Mouse (Mus musculus) forebrain, embryonic 13.5 days (tissue): ENCODE results near the gene Ankrd11. TPM values are rescaled to one million over a fixed set of nuclear protein-coding genes. Genes with fewer than 3 reads are reported as not detected.
"Not testable (repeated sequence)": the region's sequence is repeated elsewhere in the genome, so short reads cannot be mapped to it uniquely, and the experiment has no call there.

Experiments
- ATAC-seq: fragments of 200-750 bp; cut with Nextera tagmentation; 2 replicates; pipeline ENCODE4 v1.8.0; 2017
- H3K27ac ChIP-seq: fragments of 300-500 bp; sonication (generic); 2 replicates; pipeline ENCODE4 v1.5.1; 2015; ENCODE audit warnings: inconsistent platforms, mild to moderate bottlenecking, moderate library complexity
- H3K27me3 ChIP-seq: fragments of 300-500 bp; sonication (generic); 2 replicates; pipeline ENCODE4 v1.6.1; 2015; ENCODE audit warnings: mild to moderate bottlenecking, inconsistent platforms
- H3K36me3 ChIP-seq: fragments of 300-500 bp; sonication (generic); 2 replicates; pipeline ENCODE4 v1.6.1; 2015; ENCODE audit warnings: mild to moderate bottlenecking, inconsistent platforms; ENCODE audit not compliant: poor library complexity, severe bottlenecking
- H3K4me1 ChIP-seq: fragments of 300-500 bp; sonication (generic); 2 replicates; pipeline ENCODE4 v1.6.1; 2015; ENCODE audit warnings: inconsistent platforms
- H3K4me2 ChIP-seq: fragments of 300-500 bp; sonication (generic); 2 replicates; pipeline ENCODE4 v1.6.1; 2015; ENCODE audit warnings: inconsistent platforms, mild to moderate bottlenecking, moderate library complexity
- H3K4me3 ChIP-seq: fragments of 300-500 bp; sonication (generic); 2 replicates; pipeline ENCODE4 v1.5.1; 2015; ENCODE audit warnings: mild to moderate bottlenecking, inconsistent platforms
- H3K9ac ChIP-seq: fragments of 300-500 bp; sonication (generic); 2 replicates; pipeline ENCODE4 v1.6.1; 2015; ENCODE audit warnings: mild to moderate bottlenecking, inconsistent platforms
- H3K9me3 ChIP-seq: fragments of 300-500 bp; sonication (generic); replicated peaks from 2 replicates; pipeline ENCODE4 v1.6.1; 2016; ENCODE audit warnings: inconsistent platforms
- WGBS: fragments of 180-500 bp; shearing (Covaris S2); methylation state at CpG from one replicate; pipeline ENCODE4 v1.1.7; 2015; 5-methylcytosine and 5-hydroxymethylcytosine counted together
- polyA plus RNA-seq: library from polyadenylated mRNA; unstranded; fragments of >200 nt; fragmentation: Nextera tagmentation; extraction: Ambion mirVana; gene quantifications from 2 replicates; pipeline ENCODE4 v1.2.1, GENCODE M21; 2015

Ankrd11 gene
- polyA plus RNA-seq, 1 experiment from 2014 or later, result 34.3 TPM

DNA sequence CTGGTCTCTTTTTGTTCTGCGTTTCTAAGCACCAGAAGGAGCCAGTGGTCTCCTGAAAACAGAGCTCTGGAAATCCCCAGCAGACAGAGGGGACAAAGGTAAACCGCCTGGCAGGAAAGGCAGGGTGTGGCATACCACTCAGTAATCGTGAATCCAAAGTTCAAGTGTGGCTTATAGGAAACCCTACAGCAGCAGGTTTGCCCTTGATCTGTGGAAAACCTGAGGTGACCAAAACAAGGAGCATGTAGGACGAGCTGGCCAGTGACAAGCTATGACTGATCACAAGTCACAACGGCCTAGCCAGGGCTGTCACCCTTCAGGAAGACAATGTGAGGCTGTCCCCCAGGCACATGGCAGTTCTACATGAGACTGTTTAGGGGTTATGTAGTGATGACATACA lies 9.4 kb upstream of the Ankrd11 start:
- Histone ChIP-seq H3K27me3 (no peaks in the 10 kb centered on the region), H3K4me1 (no peaks in the 10 kb centered on the region), H3K9me3 (no peaks in the 10 kb centered on the region), H3K36me3 (no peaks in the 10 kb centered on the region), H3K4me3 (no peak overlapping the region), H3K4me2 (no peak overlapping the region), H3K27ac (no peak overlapping the region), H3K9ac (no peak overlapping the region)
- 80% methylated on average over 5 of the region's 5 CpGs for WGBS
- ATAC-seq, result no peak

DNA sequence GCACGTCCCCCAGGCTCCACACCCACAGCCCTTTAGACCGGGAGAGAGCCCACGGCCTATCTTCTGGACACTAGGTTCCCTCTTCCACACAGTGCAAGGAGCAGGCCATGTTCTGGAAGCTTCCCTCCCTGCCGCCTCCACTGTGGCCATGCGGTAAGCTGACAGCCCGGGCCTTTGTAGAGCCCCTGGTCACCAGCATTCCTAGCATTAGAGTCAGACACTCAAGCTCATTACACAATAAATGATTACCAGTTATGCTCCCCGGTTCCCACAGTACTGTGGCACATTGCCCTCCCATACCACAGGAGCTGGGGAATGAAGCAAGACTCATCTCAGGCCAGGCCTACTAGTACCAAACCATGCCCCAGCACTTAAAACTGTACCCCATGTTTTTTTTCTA lies 6.3 kb upstream of the Ankrd11 start:
- Histone ChIP-seq H3K4me2 (no peak overlapping the region), H3K9me3 (no peaks in the 10 kb centered on the region), H3K4me1 (peaks cover 9% of the 10 kb centered on the region), H3K9ac (no peak overlapping the region), H3K27ac (no peak overlapping the region), H3K27me3 (no peaks in the 10 kb centered on the region), H3K4me3 (no peak overlapping the region), H3K36me3 (0 out of 2 replicates have a peak, but pooled peaks cover 3% of the 10 kb centered on the region)
- WGBS, result 86% methylated on average over 7 of the region's 7 CpGs
- ATAC-seq, result no peak

DNA sequence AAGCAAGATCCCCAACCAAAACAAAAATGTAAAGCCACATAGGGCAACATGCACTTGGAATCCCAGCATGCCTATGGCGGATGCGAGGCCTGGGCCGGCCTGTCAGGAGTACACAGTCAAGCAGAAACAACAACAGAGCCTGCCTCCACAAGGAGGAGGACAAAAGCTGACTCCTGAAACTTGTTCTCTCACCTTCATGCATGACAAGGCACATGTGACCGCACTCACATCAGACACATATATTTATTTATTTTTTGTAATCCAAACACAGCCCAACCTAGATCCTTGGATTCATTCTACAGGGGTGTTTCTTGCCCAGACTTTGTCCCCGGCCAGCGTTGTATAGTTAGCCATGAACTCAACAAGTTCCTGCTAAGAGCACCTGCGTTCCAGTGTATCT lies 5.8 kb upstream of the Ankrd11 start:
- ATAC-seq, result no peak
- H3K4me1 ChIP-seq, result peaks cover 15% of the 10 kb centered on the region
- no peak overlapping the region for H3K4me3 ChIP-seq
- no peak overlapping the region for H3K9ac ChIP-seq
- no peaks in the 10 kb centered on the region for H3K27me3 ChIP-seq
- 0 out of 2 replicates have a peak, but pooled peaks cover 3% of the 10 kb centered on the region for H3K36me3 ChIP-seq
- no peak overlapping the region for H3K4me2 ChIP-seq
- 89% methylated on average over 7 of the region's 7 CpGs for WGBS
- no peaks in the 10 kb centered on the region for H3K9me3 ChIP-seq
- H3K27ac ChIP-seq, result no peak overlapping the region

DNA sequence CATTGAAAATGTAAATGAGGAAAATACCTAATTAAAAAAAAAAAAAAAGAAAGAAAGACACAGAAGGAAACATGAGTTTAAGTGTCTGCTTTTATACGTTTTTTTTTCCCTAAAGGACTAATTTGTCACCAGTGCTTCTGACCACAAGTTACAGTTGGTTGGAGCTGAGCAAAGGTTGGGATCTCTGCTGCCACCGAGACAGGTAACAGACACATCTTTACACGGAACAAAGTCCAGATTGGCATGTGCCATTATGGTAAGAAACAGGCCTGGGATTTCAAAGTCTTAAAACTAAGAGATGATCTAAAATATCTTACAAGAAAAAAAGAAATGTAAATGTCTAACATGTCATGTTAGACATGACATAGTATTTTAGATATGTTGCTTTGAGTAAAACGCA lies 4.6 kb upstream of the Ankrd11 start:
- WGBS, result 77% methylated on average over 4 of the region's 4 CpGs
- Histone ChIP-seq H3K9ac (no peak overlapping the region), H3K27me3 (no peaks in the 10 kb centered on the region), H3K4me2 (no peak overlapping the region), H3K36me3 (0 out of 2 replicates have a peak, but pooled peaks cover 3% of the 10 kb centered on the region), H3K9me3 (no peaks in the 10 kb centered on the region), H3K27ac (no peak overlapping the region), H3K4me3 (no peak overlapping the region), H3K4me1 (peaks cover 15% of the 10 kb centered on the region)
- no peak for ATAC-seq

DNA sequence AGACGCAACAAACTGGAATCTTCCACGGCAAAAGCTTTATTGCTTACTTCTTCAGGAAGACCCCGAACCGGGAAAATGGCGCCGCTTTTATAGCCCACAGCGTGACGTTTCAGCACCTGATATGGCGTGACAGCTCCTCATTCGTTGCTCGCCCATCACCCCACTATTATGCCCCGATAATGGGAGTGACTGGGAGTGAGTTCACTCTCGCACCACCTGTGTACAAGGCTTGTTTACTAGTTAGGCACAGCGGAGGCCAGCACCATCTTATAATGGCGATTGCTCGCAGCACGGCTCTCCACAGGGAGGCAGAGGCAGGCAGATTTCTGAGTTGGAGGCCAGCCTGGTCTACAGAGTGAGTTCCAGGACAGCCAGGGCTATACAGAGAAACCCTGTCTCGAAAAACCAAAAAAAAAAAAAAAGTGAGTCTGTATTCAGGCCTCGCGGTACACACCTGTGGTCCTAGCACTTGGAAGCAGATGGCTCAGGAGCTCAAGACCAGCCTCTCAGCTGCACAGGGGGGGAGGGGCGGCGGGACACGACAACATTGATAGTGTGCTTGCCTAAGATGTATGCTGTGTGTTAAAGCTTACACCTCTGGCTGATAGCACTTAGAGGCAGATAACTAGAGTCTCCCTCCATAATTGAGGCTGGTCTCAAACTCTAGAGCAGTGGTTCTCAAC lies 2.8 kb upstream of the Ankrd11 start:
- not testable (repeated sequence) for H3K27me3 ChIP-seq, H3K4me2 ChIP-seq, H3K9me3 ChIP-seq, H3K36me3 ChIP-seq, ATAC-seq, H3K4me3 ChIP-seq, H3K27ac ChIP-seq, H3K9ac ChIP-seq
- WGBS, result 95% methylated on average over 23 of the region's 23 CpGs
- peaks cover 25% of the 10 kb centered on the region for H3K4me1 ChIP-seq

DNA sequence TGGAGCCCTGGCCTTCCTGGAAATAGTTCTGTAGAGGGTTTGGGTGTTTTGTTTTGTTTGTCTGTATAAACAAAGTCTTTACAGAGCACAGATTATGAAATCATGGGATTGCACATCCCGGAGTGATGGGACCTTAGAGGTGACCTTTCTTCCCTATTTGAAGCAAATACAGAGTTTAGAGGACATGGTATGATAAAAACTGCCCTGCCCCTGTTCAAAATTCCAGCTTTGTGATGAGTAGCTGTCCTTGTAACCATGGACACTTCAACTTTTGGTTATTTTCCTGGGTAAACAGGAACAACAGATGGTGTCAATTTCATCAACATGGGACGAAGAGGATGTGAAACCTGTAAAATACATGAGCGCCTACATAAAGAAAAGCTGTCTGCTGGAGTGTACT lies 1.9 kb upstream of the Ankrd11 start:
- H3K27me3 ChIP-seq, result no peaks in the 10 kb centered on the region
- H3K36me3 ChIP-seq, result 0 out of 2 replicates have a peak, but pooled peaks cover 3% of the 10 kb centered on the region
- H3K27ac ChIP-seq, result no peak overlapping the region
- peak overlapping the region; percentile 98; the same call in 1 of the 2 replicates for H3K4me3 ChIP-seq
- H3K4me1 ChIP-seq, result peaks cover 34% of the 10 kb centered on the region
- H3K4me2 ChIP-seq, result no peak overlapping the region
- no peaks in the 10 kb centered on the region for H3K9me3 ChIP-seq
- no peak for ATAC-seq
- WGBS, result 94% methylated on average over 3 of the region's 3 CpGs
- H3K9ac ChIP-seq, result no peak overlapping the region

DNA sequence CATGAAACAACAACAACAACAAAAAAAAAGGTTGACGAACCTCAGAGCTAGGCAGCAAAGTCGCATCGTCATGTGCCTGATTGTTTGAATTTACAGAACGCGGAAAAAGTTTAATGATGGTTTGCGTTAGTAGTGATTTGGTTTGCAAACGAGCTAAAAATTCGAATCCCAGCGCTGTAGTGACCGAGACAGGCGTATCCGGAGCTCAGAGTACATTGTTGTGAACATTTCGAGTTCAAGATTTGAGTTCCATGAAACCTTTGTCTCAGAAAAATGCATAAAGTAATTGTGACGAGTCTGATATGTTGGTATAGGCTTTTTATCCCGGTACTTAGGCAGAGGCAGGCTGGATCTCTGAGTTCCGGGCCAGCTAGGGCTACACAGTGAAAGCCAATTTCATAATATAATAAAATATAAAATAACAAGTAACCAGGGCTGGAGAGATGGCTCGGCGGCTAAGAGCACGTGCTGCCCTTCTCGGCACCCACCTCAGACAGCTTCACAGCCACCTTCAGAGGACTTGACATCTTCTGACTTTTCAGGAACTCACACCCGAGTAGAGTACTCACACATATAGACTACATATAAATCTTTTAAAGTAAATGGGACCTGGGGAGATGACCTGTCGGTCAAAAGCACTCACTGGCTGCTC lies 1.0 kb upstream of the Ankrd11 start:
- 24% methylated on average over 22 of the region's 22 CpGs for WGBS
- peaks cover 41% of the 10 kb centered on the region for H3K4me1 ChIP-seq
- ATAC-seq, result no peak
- H3K4me3 ChIP-seq, result peak overlapping the region; percentile 98
- H3K9ac ChIP-seq, result peak overlapping the region; percentile 89
- H3K27me3 ChIP-seq, result no peaks in the 10 kb centered on the region
- no peaks in the 10 kb centered on the region for H3K9me3 ChIP-seq
- H3K36me3 ChIP-seq, result 0 out of 2 replicates have a peak, but pooled peaks cover 3% of the 10 kb centered on the region
- peak overlapping the region; percentile 84 for H3K4me2 ChIP-seq
- peak overlapping the region; percentile 95 for H3K27ac ChIP-seq

DNA sequence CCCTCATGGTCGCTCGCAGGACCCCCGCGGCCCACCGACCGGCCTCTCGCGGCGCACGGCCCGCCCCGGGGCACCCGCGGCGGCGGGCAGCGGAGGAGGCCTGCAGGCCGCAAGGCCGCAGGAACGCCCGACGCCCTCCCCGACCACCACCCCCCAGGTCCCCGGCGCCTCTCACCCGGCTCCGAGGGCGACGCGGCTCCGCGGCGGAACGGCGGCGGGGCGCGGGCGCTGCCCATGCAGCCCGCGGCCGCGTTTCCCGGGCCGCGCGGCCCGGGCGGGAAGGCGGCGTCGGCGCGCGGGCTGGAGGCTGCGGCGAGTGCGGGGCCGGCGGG lies 337 bp downstream of the Ankrd11 start:
- peak overlapping the region; percentile 84 for H3K4me2 ChIP-seq
- H3K9me3 ChIP-seq, result no peaks in the 10 kb centered on the region
- 1% methylated on average over 31 of the region's 60 CpGs for WGBS
- no peak for ATAC-seq
- peak overlapping the region; percentile 99 for H3K9ac ChIP-seq
- H3K4me3 ChIP-seq, result peak overlapping the region; percentile 98
- peak overlapping the region; percentile 94 for H3K27ac ChIP-seq
- no peaks in the 10 kb centered on the region for H3K27me3 ChIP-seq
- H3K36me3 ChIP-seq, result 0 out of 2 replicates have a peak, but pooled peaks cover 3% of the 10 kb centered on the region
- H3K4me1 ChIP-seq, result peaks cover 50% of the 10 kb centered on the region

DNA sequence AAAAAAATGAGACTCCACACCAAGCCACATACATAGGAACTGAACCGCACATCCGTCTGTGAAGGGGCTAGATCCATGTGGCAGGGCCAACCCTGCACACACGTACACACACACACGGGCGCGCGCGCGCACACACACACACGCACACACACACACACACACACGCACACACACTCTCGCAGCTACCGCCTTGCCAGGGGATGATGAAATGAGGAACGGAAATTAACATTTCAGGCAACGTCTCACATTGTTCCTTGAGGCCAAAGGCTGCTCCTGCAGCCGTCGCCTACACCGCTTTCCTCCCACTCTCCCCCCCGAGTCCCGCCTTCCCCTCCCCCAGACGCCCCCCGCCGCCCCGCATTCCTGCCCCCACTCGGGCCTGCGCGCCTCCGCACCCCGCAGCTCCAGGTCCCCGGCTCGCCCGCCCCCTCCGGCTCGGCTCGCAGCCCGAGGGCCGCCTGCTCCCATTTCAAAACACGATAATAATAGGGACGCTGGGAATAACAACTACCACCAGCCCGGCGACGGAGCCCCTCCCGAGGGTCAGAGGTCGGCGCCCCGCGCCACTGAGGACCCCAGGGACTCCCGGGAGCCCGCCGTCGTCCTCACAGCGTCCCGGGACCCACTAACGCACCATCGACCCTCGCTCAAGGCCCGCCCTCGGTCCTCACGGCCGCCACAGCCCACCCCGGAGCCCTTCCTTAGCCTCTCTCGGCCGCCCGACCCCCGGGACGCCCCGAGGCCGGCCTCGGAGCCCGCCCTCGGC lies 886 bp downstream of the Ankrd11 start:
- Histone ChIP-seq H3K27ac (peak overlapping the region; percentile 94), H3K9ac (peak overlapping the region; percentile 99), H3K27me3 (no peaks in the 10 kb centered on the region), H3K9me3 (no peaks in the 10 kb centered on the region), H3K4me1 (peaks cover 50% of the 10 kb centered on the region), H3K4me2 (peak overlapping the region; percentile 84), H3K36me3 (0 out of 2 replicates have a peak, but pooled peaks cover 3% of the 10 kb centered on the region), H3K4me3 (peak overlapping the region; percentile 98)
- WGBS, result under 1% methylated on average over 63 of the region's 71 CpGs
- no peak for ATAC-seq

DNA sequence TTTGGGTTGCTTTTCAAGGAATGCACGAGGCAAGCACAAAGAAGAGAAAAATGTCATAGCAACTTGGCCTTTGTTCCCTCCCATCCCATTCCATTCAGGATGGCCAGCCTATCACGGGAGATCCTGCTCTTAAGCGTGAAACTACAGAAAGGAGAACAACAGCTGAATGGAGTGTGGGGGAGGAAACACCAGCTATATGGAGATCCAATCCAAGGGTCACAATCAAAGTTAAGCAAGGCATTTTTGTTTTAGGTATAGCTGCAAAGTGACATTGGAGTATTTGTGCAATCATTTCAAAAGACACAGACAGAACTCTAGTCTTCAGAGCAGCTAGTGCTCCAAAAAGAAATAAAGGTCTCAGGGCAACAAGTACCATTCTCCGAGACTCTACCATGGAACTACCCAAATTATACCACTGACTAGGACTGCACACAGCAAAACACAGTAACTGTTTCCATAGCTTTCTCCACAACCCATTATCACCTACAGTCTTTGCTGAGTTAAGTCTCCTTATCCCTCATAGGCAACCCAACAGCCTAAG lies 1.9 kb downstream of the Ankrd11 start:
- peak overlapping the region; percentile 84 for H3K4me2 ChIP-seq
- H3K27me3 ChIP-seq, result no peaks in the 10 kb centered on the region

DNA sequence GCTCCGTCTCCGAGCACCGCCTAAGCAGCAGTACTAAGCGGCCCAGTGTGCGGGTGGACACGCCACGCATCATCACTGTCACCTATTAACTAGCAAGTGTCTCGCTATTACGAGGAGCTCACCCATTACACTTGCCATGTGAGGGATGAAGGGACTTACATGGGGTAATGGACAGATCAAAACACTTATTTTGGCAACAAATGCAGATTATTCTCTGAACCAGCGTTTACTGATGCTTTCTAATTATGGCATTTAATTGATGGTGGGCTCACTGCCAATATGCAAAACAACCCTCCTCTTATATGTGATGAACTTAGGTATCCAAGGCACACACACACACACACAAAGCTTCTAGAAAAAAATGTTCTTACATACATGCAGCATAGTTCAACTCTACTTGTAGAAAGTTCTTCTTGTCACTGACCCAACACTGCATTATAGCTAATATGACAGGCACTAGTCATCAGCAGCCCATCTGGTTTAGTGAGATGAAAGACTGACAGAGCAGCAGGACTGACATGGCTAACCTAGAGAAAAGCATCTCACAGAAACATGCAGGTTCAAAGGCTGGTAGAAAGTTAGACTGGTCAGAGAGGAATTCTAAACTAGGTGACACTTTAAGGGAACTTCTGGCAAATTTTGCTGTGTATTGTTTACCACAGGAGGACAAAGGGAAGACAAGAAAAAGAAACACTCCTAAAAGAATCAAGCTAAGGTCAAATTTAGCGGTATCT lies 2.5 kb downstream of the Ankrd11 start:
- Histone ChIP-seq H3K36me3 (0 out of 2 replicates have a peak, but pooled peaks cover 3% of the 10 kb centered on the region), H3K9ac (peak overlapping the region; percentile 99; the same call in 1 of the 2 replicates), H3K4me1 (peaks cover 60% of the 10 kb centered on the region), H3K4me3 (peak overlapping the region; percentile 98), H3K9me3 (no peaks in the 10 kb centered on the region), H3K27me3 (no peaks in the 10 kb centered on the region), H3K27ac (peak overlapping the region; percentile 94), H3K4me2 (peak overlapping the region; percentile 84)
- 14% methylated on average over 11 of the region's 11 CpGs for WGBS
- ATAC-seq, result no peak

More for the DNA sequence above, 1.9 kb downstream of the Ankrd11 start:
- H3K4me1 ChIP-seq, result peaks cover 56% of the 10 kb centered on the region
- 0 out of 2 replicates have a peak, but pooled peaks cover 3% of the 10 kb centered on the region for H3K36me3 ChIP-seq
- WGBS, result 5% methylated on average over 4 of the region's 4 CpGs
- peak overlapping the region; percentile 99 for H3K9ac ChIP-seq
- H3K27ac ChIP-seq, result peak overlapping the region; percentile 94
- H3K9me3 ChIP-seq, result no peaks in the 10 kb centered on the region
- no peak for ATAC-seq
- H3K4me3 ChIP-seq, result peak overlapping the region; percentile 98
